In genomic region chr8:10574096-10574495, GRCm38 (mm10) we compare ENCODE assay signal across 8 mouse cellular contexts.
A peak's percentile ranks its signal among the peaks of the same experiment; 100 is the strongest.
DNase-seq lines count a peak whose midpoint lies in the region; ATAC-seq and TF ChIP-seq lines count a peak whose summit lies in the region.

No protein-coding gene starts in this region.

- no peak overlapping the region for H3K27ac ChIP-seq in intestine, postnatal 0 days (ENCODE audit: low read depth, low read length)
- no peak overlapping the region for H3K27ac ChIP-seq in intestine, embryonic 16.5 days (ENCODE audit: low read length)
- H3K27ac ChIP-seq in embryonic facial prominence, embryonic 11.5 days (replicated peaks; ENCODE audit: low read depth, low read length): no peak overlapping the region
- H3K27ac ChIP-seq in kidney, postnatal 0 days: no peak overlapping the region
- no peak overlapping the region for H3K27ac ChIP-seq in liver, embryonic 13.5 days

- no peaks in the 10 kb centered on the region for H3K27me3 ChIP-seq in intestine, postnatal 0 days (replicated peaks; ENCODE audit: control insufficient read depth, insufficient read depth, low read length)
- H3K27me3 ChIP-seq in intestine, embryonic 16.5 days (replicated peaks; ENCODE audit: control insufficient read depth, insufficient read depth, low read length): no peaks in the 10 kb centered on the region
- H3K27me3 ChIP-seq in embryonic facial prominence, embryonic 11.5 days (ENCODE audit: control insufficient read depth, insufficient read depth, low read length): no peaks in the 10 kb centered on the region; the same call in 1 of the 2 replicates
- no peaks in the 10 kb centered on the region for H3K27me3 ChIP-seq in kidney, postnatal 0 days (ENCODE audit: insufficient read depth, low read length)
- H3K27me3 ChIP-seq in liver, embryonic 13.5 days: no peaks in the 10 kb centered on the region; the same call in 1 of the 2 replicates

- WGBS in intestine, postnatal 0 days: 13% methylated on average over 6 of the region's 6 CpGs
- WGBS in intestine, embryonic 16.5 days: 14% methylated on average over 6 of the region's 6 CpGs
- WGBS in embryonic facial prominence, embryonic 11.5 days: 21% methylated on average over 6 of the region's 6 CpGs
- 18% methylated on average over 6 of the region's 6 CpGs for WGBS in kidney, postnatal 0 days
- 24% methylated on average over 6 of the region's 6 CpGs for WGBS in liver, embryonic 13.5 days (ENCODE audit: insufficient replicate concordance)

- peak; percentile 97 for TF ChIP-seq CTCF in intestine, postnatal 0 days (IDR thresholded peaks at IDR 0.05; ENCODE audit: low read depth)
- TF ChIP-seq CTCF in kidney, postnatal 0 days (IDR thresholded peaks at IDR 0.05; ENCODE audit: low read depth): peak; percentile 96

- H3K4me1 ChIP-seq in intestine, postnatal 0 days (replicated peaks; ENCODE audit: control insufficient read depth, insufficient read depth, low read length): no peaks in the 10 kb centered on the region
- H3K4me1 ChIP-seq in intestine, embryonic 16.5 days (ENCODE audit: control insufficient read depth, insufficient read depth, low read length): no peaks in the 10 kb centered on the region
- no peaks in the 10 kb centered on the region for H3K4me1 ChIP-seq in embryonic facial prominence, embryonic 11.5 days (ENCODE audit: control insufficient read depth, insufficient read depth, low read length)
- no peaks in the 10 kb centered on the region for H3K4me1 ChIP-seq in kidney, postnatal 0 days (replicated peaks; ENCODE audit: insufficient read depth, low read length)
- no peaks in the 10 kb centered on the region for H3K4me1 ChIP-seq in liver, embryonic 13.5 days (replicated peaks)

- no peak overlapping the region for H3K9ac ChIP-seq in intestine, postnatal 0 days (ENCODE audit: low read depth, low read length)
- H3K9ac ChIP-seq in intestine, embryonic 16.5 days (ENCODE audit: low read depth, low read length): no peak overlapping the region
- H3K9ac ChIP-seq in embryonic facial prominence, embryonic 11.5 days (replicated peaks; ENCODE audit: low read length): no peak overlapping the region
- H3K9ac ChIP-seq in kidney, postnatal 0 days (ENCODE audit: low read depth, low read length): no peak overlapping the region
- no peak overlapping the region for H3K9ac ChIP-seq in liver, embryonic 13.5 days

- no peak overlapping the region for H3K4me3 ChIP-seq in intestine, postnatal 0 days (ENCODE audit: low read depth, low read length)
- H3K4me3 ChIP-seq in intestine, embryonic 16.5 days (ENCODE audit: low read length): no peak overlapping the region
- no peak overlapping the region for H3K4me3 ChIP-seq in embryonic facial prominence, embryonic 11.5 days (ENCODE audit: low read depth, low read length)
- no peak overlapping the region for H3K4me3 ChIP-seq in kidney, postnatal 0 days (replicated peaks; ENCODE audit: low read depth, low read length)
- H3K4me3 ChIP-seq in liver, embryonic 13.5 days (replicated peaks): no peak overlapping the region

- ATAC-seq in intestine, postnatal 0 days: no peak
- ATAC-seq in intestine, embryonic 16.5 days: no peak
- no peak for ATAC-seq in embryonic facial prominence, embryonic 11.5 days (replicated peaks; ENCODE audit: insufficient number of reproducible peaks, low FRiP score, low TSS enrichment, low read depth)
- no peak for ATAC-seq in kidney, postnatal 0 days (replicated peaks; ENCODE audit: low FRiP score, low read depth)
- ATAC-seq in liver, embryonic 13.5 days (ENCODE audit: low read depth): no peak

- H3K4me2 ChIP-seq in intestine, postnatal 0 days (replicated peaks; ENCODE audit: low read depth): 0 out of 2 replicates have a peak overlapping the region, but pooled peaks have one; percentile 10
- H3K4me2 ChIP-seq in intestine, embryonic 16.5 days (ENCODE audit: low read depth, low read length): no peak overlapping the region
- no peak overlapping the region for H3K4me2 ChIP-seq in embryonic facial prominence, embryonic 11.5 days (ENCODE audit: low read depth, low read length)
- H3K4me2 ChIP-seq in kidney, postnatal 0 days (ENCODE audit: low read length): no peak overlapping the region
- no peak overlapping the region for H3K4me2 ChIP-seq in liver, embryonic 13.5 days

- peak; percentile 84 for DNase-seq in adrenal gland, postnatal 25 days
- peak; percentile 89 for DNase-seq in embryonic facial prominence, embryonic 11.5 days (ENCODE audit: low spot score)
- DNase-seq in kidney, postnatal 0 days (ENCODE audit: low spot score): peak; percentile 94
- peak; percentile 24 for DNase-seq in liver, embryonic 13.5 days
- peak; percentile 85 for DNase-seq in retina, postnatal 1 day
- peak; percentile 41 to 58 for DNase-seq in thymus, postnatal 36 days

- H3K36me3 ChIP-seq in intestine, postnatal 0 days (ENCODE audit: control insufficient read depth, insufficient read depth): no peaks in the 10 kb centered on the region
- H3K36me3 ChIP-seq in intestine, embryonic 16.5 days (ENCODE audit: control insufficient read depth, insufficient read depth, low read length): no peaks in the 10 kb centered on the region
- H3K36me3 ChIP-seq in embryonic facial prominence, embryonic 11.5 days (replicated peaks; ENCODE audit: control insufficient read depth, insufficient read depth, low read depth, low read length): no peaks in the 10 kb centered on the region
- H3K36me3 ChIP-seq in kidney, postnatal 0 days (ENCODE audit: insufficient read depth, low read length): no peaks in the 10 kb centered on the region
- no peaks in the 10 kb centered on the region for H3K36me3 ChIP-seq in liver, embryonic 13.5 days

- H3K9me3 ChIP-seq in intestine, postnatal 0 days (ENCODE audit: control insufficient read depth): no peaks in the 10 kb centered on the region
- no peaks in the 10 kb centered on the region for H3K9me3 ChIP-seq in intestine, embryonic 16.5 days (ENCODE audit: control insufficient read depth, low read length)
- H3K9me3 ChIP-seq in embryonic facial prominence, embryonic 11.5 days (replicated peaks; ENCODE audit: control insufficient read depth, low read length): no peaks in the 10 kb centered on the region
- no peaks in the 10 kb centered on the region for H3K9me3 ChIP-seq in kidney, postnatal 0 days (replicated peaks; ENCODE audit: low read length)
- H3K9me3 ChIP-seq in liver, embryonic 13.5 days (replicated peaks): no peaks in the 10 kb centered on the region

Comparison
In these comparisons a context has a peak if more than half of its experiments do, and no peak if none do; other contexts are left out.
1. DNase-seq: peak in every context shown above with its lines; median percentile 94 in kidney, postnatal 0 days; 89 in embryonic facial prominence, embryonic 11.5 days; 85 in retina, postnatal 1 day; 84 in adrenal gland, postnatal 25 days; 50 in thymus, postnatal 36 days; 24 in liver, embryonic 13.5 days.